Mouse (Mus musculus): ENCODE measurements around the gene Asap2.

- TF ChIP-seq POLR2A (IDR thresholded peaks at IDR 0.05; ENCODE audit: insufficient read depth, low read length), result no peak
- TF ChIP-seq CTCF (IDR thresholded peaks at IDR 0.05; ENCODE audit: low read depth, low read length), result no peak
Measured at GRCm38 (mm10) chr12:21144602-21145001, 154.3 kb downstream of the Asap2 start.

Measured in ES-Bruce4 (cell line).